Mouse (Mus musculus): Measurements from ENCODE around the gene Gm17545. TPM values are rescaled to one million over a fixed set of nuclear protein-coding genes. Genes with fewer than 3 reads are reported as not detected.

Gm17545 gene
- polyA plus RNA-seq, 1 experiment from 2014 or later, result not detected

- Histone ChIP-seq H3K9ac (ENCODE audit: low read depth, low read length) (no peak overlapping the region), H3K27me3 (ENCODE audit: control insufficient read depth, insufficient read depth, low read length) (no peaks in the 10 kb centered on the region), H3K4me1 (replicated peaks; ENCODE audit: control insufficient read depth, insufficient read depth, low read length) (no peaks in the 10 kb centered on the region), H3K9me3 (ENCODE audit: control insufficient read depth, low read length) (no peaks in the 10 kb centered on the region), H3K4me2 (replicated peaks; ENCODE audit: low read depth, low read length) (no peak overlapping the region), H3K36me3 (ENCODE audit: control insufficient read depth, insufficient read depth, low read length) (no peaks in the 10 kb centered on the region), H3K27ac (ENCODE audit: low read depth, low read length) (no peak overlapping the region), H3K4me3 (ENCODE audit: low read depth, low read length) (no peak overlapping the region)
- ATAC-seq (ENCODE audit: low FRiP score), result no peak
- 73% methylated on average over 9 of the region's 9 CpGs for WGBS
- DNase-seq (ENCODE audit: low spot score), result no peak
Measured at GRCm38 (mm10) chr9:22488963-22489362, 34.9 kb downstream of the Gm17545 start.

GRCm38 (mm10) chr9:22494203-22494807 is 40.2 kb downstream of the Gm17545 start:
- Histone ChIP-seq H3K27me3 (ENCODE audit: control insufficient read depth, insufficient read depth, low read length) (no peaks in the 10 kb centered on the region), H3K36me3 (ENCODE audit: control insufficient read depth, insufficient read depth, low read length) (no peaks in the 10 kb centered on the region), H3K27ac (ENCODE audit: low read depth, low read length) (no peak overlapping the region), H3K9me3 (ENCODE audit: control insufficient read depth, low read length) (no peaks in the 10 kb centered on the region), H3K4me3 (ENCODE audit: low read depth, low read length) (no peak overlapping the region), H3K4me1 (replicated peaks; ENCODE audit: control insufficient read depth, insufficient read depth, low read length) (no peaks in the 10 kb centered on the region), H3K9ac (ENCODE audit: low read depth, low read length) (no peak overlapping the region), H3K4me2 (replicated peaks; ENCODE audit: low read depth, low read length) (no peak overlapping the region)
- no peak for DNase-seq (ENCODE audit: low spot score)
- ATAC-seq (ENCODE audit: low FRiP score), result no peak
- WGBS, result 87% methylated on average over 9 of the region's 9 CpGs

- Histone ChIP-seq H3K4me2 (replicated peaks; ENCODE audit: low read depth, low read length) (no peak overlapping the region), H3K4me1 (replicated peaks; ENCODE audit: control insufficient read depth, insufficient read depth, low read length) (no peaks in the 10 kb centered on the region), H3K4me3 (ENCODE audit: low read depth, low read length) (no peak overlapping the region), H3K27ac (ENCODE audit: low read depth, low read length) (no peak overlapping the region), H3K9ac (ENCODE audit: low read depth, low read length) (no peak overlapping the region), H3K36me3 (ENCODE audit: control insufficient read depth, insufficient read depth, low read length) (no peaks in the 10 kb centered on the region), H3K27me3 (ENCODE audit: control insufficient read depth, insufficient read depth, low read length) (no peaks in the 10 kb centered on the region), H3K9me3 (ENCODE audit: control insufficient read depth, low read length) (no peaks in the 10 kb centered on the region)
- 88% methylated on average over 2 of the region's 2 CpGs for WGBS
- ATAC-seq (ENCODE audit: low FRiP score) (no peak), DNase-seq (ENCODE audit: low spot score) (no peak)
Measured at GRCm38 (mm10) chr9:22495133-22495532, 41.0 kb downstream of the Gm17545 start.

- Histone ChIP-seq H3K4me1 (replicated peaks; ENCODE audit: control insufficient read depth, insufficient read depth, low read length) (no peaks in the 10 kb centered on the region), H3K4me3 (ENCODE audit: low read depth, low read length) (no peak overlapping the region), H3K4me2 (replicated peaks; ENCODE audit: low read depth, low read length) (no peak overlapping the region), H3K27ac (ENCODE audit: low read depth, low read length) (no peak overlapping the region), H3K36me3 (ENCODE audit: control insufficient read depth, insufficient read depth, low read length) (no peaks in the 10 kb centered on the region), H3K9ac (ENCODE audit: low read depth, low read length) (no peak overlapping the region), H3K27me3 (ENCODE audit: control insufficient read depth, insufficient read depth, low read length) (no peaks in the 10 kb centered on the region), H3K9me3 (ENCODE audit: control insufficient read depth, low read length) (no peaks in the 10 kb centered on the region)
- no peak for DNase-seq (ENCODE audit: low spot score)
- WGBS, result 90% methylated on average over 6 of the region's 6 CpGs
- ATAC-seq (ENCODE audit: low FRiP score), result no peak
Measured at GRCm38 (mm10) chr9:22497021-22497767, 43.1 kb downstream of the Gm17545 start.

GRCm38 (mm10) chr9:22502972-22503371 is 48.9 kb downstream of the Gm17545 start:
- DNase-seq (ENCODE audit: low spot score) (no peak), ATAC-seq (ENCODE audit: low FRiP score) (no peak)
- no peaks in the 10 kb centered on the region for H3K27me3 ChIP-seq (ENCODE audit: control insufficient read depth, insufficient read depth, low read length)
- no peak overlapping the region for H3K4me3 ChIP-seq (ENCODE audit: low read depth, low read length)
- H3K4me2 ChIP-seq (replicated peaks; ENCODE audit: low read depth, low read length), result no peak overlapping the region
- H3K9me3 ChIP-seq (ENCODE audit: control insufficient read depth, low read length), result no peaks in the 10 kb centered on the region
- 87% methylated on average over 2 of the region's 2 CpGs for WGBS
- no peak overlapping the region for H3K9ac ChIP-seq (ENCODE audit: low read depth, low read length)
- H3K36me3 ChIP-seq (ENCODE audit: control insufficient read depth, insufficient read depth, low read length), result no peaks in the 10 kb centered on the region
- no peaks in the 10 kb centered on the region for H3K4me1 ChIP-seq (replicated peaks; ENCODE audit: control insufficient read depth, insufficient read depth, low read length)
- no peak overlapping the region for H3K27ac ChIP-seq (ENCODE audit: low read depth, low read length)

GRCm38 (mm10) chr9:22503581-22503980 is 49.5 kb downstream of the Gm17545 start:
- Histone ChIP-seq H3K4me3 (ENCODE audit: low read depth, low read length) (no peak overlapping the region), H3K27me3 (ENCODE audit: control insufficient read depth, insufficient read depth, low read length) (no peaks in the 10 kb centered on the region), H3K4me1 (replicated peaks; ENCODE audit: control insufficient read depth, insufficient read depth, low read length) (no peaks in the 10 kb centered on the region), H3K4me2 (replicated peaks; ENCODE audit: low read depth, low read length) (no peak overlapping the region), H3K9ac (ENCODE audit: low read depth, low read length) (no peak overlapping the region), H3K9me3 (ENCODE audit: control insufficient read depth, low read length) (no peaks in the 10 kb centered on the region), H3K27ac (ENCODE audit: low read depth, low read length) (no peak overlapping the region), H3K36me3 (ENCODE audit: control insufficient read depth, insufficient read depth, low read length) (no peaks in the 10 kb centered on the region)
- DNase-seq (ENCODE audit: low spot score) (no peak), ATAC-seq (ENCODE audit: low FRiP score) (no peak)
- 81% methylated on average over 5 of the region's 5 CpGs for WGBS

GRCm38 (mm10) chr9:22505574-22505973 is 51.5 kb downstream of the Gm17545 start:
- no peaks in the 10 kb centered on the region for H3K4me1 ChIP-seq (replicated peaks; ENCODE audit: control insufficient read depth, insufficient read depth, low read length)
- H3K4me3 ChIP-seq (ENCODE audit: low read depth, low read length), result no peak overlapping the region
- H3K36me3 ChIP-seq (ENCODE audit: control insufficient read depth, insufficient read depth, low read length), result no peaks in the 10 kb centered on the region
- H3K27me3 ChIP-seq (ENCODE audit: control insufficient read depth, insufficient read depth, low read length), result no peaks in the 10 kb centered on the region
- no peak overlapping the region for H3K27ac ChIP-seq (ENCODE audit: low read depth, low read length)
- 79% methylated on average over 2 of the region's 2 CpGs for WGBS
- H3K4me2 ChIP-seq (replicated peaks; ENCODE audit: low read depth, low read length), result no peak overlapping the region
- H3K9ac ChIP-seq (ENCODE audit: low read depth, low read length), result no peak overlapping the region
- ATAC-seq (ENCODE audit: low FRiP score) (no peak), DNase-seq (ENCODE audit: low spot score) (no peak)
- H3K9me3 ChIP-seq (ENCODE audit: control insufficient read depth, low read length), result no peaks in the 10 kb centered on the region

Data from hindbrain, embryonic 11.5 days (tissue).